Mouse (Mus musculus) cerebellum, postnatal 10 days (tissue): ENCODE measurements around the gene Cap1.

ENCODE experiments used
- DNase-seq, 2 experiments: peaks; one replicate each; pipeline ENCODE4 v3.0.0; 2021; ENCODE audit warnings: mixed read lengths in 2 of 2

Gene Cap1

GRCm38 (mm10) chr4:122836403-122836775, 49.5 kb downstream of the Cap1 start:
- no peak for DNase-seq

GRCm38 (mm10) chr4:122835530-122836402, 50.1 kb downstream of the Cap1 start, which contains the start of gene Ppt1:
Gene Ppt1 (plus strand): TSS chr4:122836242.
- peak; percentile 96 for DNase-seq

GRCm38 (mm10) chr4:122831888-122832287, 54.0 kb downstream of the Cap1 start:
- no peak for DNase-seq

- no peak for DNase-seq
Observed at GRCm38 (mm10) chr4:122829339-122829738, 56.5 kb downstream of the Cap1 start.

- DNase-seq, result no peak
Observed at GRCm38 (mm10) chr4:122827651-122828050, 58.2 kb downstream of the Cap1 start.

GRCm38 (mm10) chr4:122820941-122821340, 64.9 kb downstream of the Cap1 start:
- DNase-seq, result peak; percentile 11 to 42

GRCm38 (mm10) chr4:122816202-122816601, 69.7 kb downstream of the Cap1 start:
- no peak for DNase-seq

- no peak for DNase-seq
Observed at GRCm38 (mm10) chr4:122811824-122812223, 74.0 kb downstream of the Cap1 start.

- DNase-seq, result no peak
Observed at GRCm38 (mm10) chr4:122811180-122811579, 74.7 kb downstream of the Cap1 start.
